Mouse (Mus musculus) lung, postnatal 0 days (tissue): Measurements from ENCODE around the gene Pmpcb.

Source experiments
- CTCF ChIP-seq: IDR thresholded peaks from 2 replicates; pipeline ENCODE4 v1.5.1; 2016; ENCODE audit warnings: antibody characterized with exemption, mild to moderate bottlenecking
- EP300 ChIP-seq: IDR thresholded peaks from 2 replicates; pipeline ENCODE4 v1.6.1; 2016; ENCODE audit warnings: antibody characterized with exemption, mild to moderate bottlenecking, control low read depth

- no peak for TF ChIP-seq CTCF
- no peak for TF ChIP-seq EP300
These were observed 7.8 kb upstream of the Pmpcb start for GRCm38 (mm10) chr5:21729107-21729506.
